Mouse (Mus musculus) embryonic facial prominence, embryonic 11.5 days (tissue): Measurements from ENCODE around the gene Sgce. TPM values are rescaled to one million over a fixed set of nuclear protein-coding genes. Genes with fewer than 3 reads are reported as not detected.
A peak's percentile ranks its signal among the peaks of the same experiment; 100 is the strongest.

ENCODE experiments used
- ATAC-seq: fragments of 200-750 bp; cut with Nextera tagmentation; replicated peaks from 2 replicates; pipeline ENCODE4 v1.8.0; 2017; ENCODE audit warnings: low read depth; ENCODE audit not compliant: insufficient number of reproducible peaks, low FRiP score, low TSS enrichment
- DNase-seq: peaks from one replicate; pipeline ENCODE4 v3.0.0-alpha.2; 2015; ENCODE audit warnings: low spot score
- H3K27ac ChIP-seq: fragments of 300-500 bp; sonication (generic); replicated peaks from 2 replicates; pipeline ENCODE4 v1.5.1; 2014; ENCODE audit warnings: mild to moderate bottlenecking, low read depth, low read length, control low read depth
- H3K27me3 ChIP-seq: fragments of 300-500 bp; sonication (generic); 2 replicates; pipeline ENCODE4 v1.6.1; 2014; ENCODE audit warnings: mild to moderate bottlenecking, low read length, moderate library complexity, mixed read lengths; ENCODE audit not compliant: control insufficient read depth, insufficient read depth
- H3K36me3 ChIP-seq: fragments of 300-500 bp; sonication (generic); replicated peaks from 2 replicates; pipeline ENCODE4 v1.6.1; 2014; ENCODE audit warnings: low read depth, mild to moderate bottlenecking, low read length, moderate library complexity, mixed read lengths; ENCODE audit not compliant: control insufficient read depth, insufficient read depth
- H3K4me1 ChIP-seq: fragments of 300-500 bp; sonication (generic); 2 replicates; pipeline ENCODE4 v1.6.1; 2014; ENCODE audit warnings: low read length, mixed read lengths; ENCODE audit not compliant: control insufficient read depth, insufficient read depth
- H3K4me2 ChIP-seq: fragments of 300-500 bp; sonication (generic); 2 replicates; pipeline ENCODE4 v1.6.1; 2014; ENCODE audit warnings: low read depth, mild to moderate bottlenecking, control low read depth, low read length, moderate library complexity
- H3K4me3 ChIP-seq: fragments of 300-500 bp; sonication (generic); 2 replicates; pipeline ENCODE4 v1.5.1; 2014; ENCODE audit warnings: low read depth, low read length, control low read depth
- H3K9ac ChIP-seq: fragments of 300-500 bp; sonication (generic); replicated peaks from 2 replicates; pipeline ENCODE4 v1.6.1; 2014; ENCODE audit warnings: mild to moderate bottlenecking, control low read depth, low read length
- H3K9me3 ChIP-seq: fragments of 300-500 bp; sonication (generic); replicated peaks from 2 replicates; pipeline ENCODE4 v1.6.1; 2016; ENCODE audit warnings: mild to moderate bottlenecking, low read length, inconsistent platforms, mixed read lengths; ENCODE audit not compliant: control insufficient read depth
- WGBS: fragments of 180-500 bp; shearing (Covaris S2); extraction: QIAGEN DNeasy Blood & Tissue Kit; methylation state at CpG from one replicate; pipeline ENCODE4 v1.1.7; 2014; 5-methylcytosine and 5-hydroxymethylcytosine counted together
- polyA plus RNA-seq: library from polyadenylated mRNA; unstranded; fragments of >200 nt; fragmentation: Nextera tagmentation; extraction: Ambion mirVana; gene quantifications from 2 replicates; pipeline ENCODE4 v1.2.1, GENCODE M21; 2014

Gene Sgce
- polyA plus RNA-seq, 1 experiment from 2014 or later, result 51.1 TPM

- no peak overlapping the region for H3K27ac ChIP-seq
- no peaks in the 10 kb centered on the region for H3K27me3 ChIP-seq
- peak; percentile 12 for DNase-seq
- H3K4me1 ChIP-seq, result no peaks in the 10 kb centered on the region
- H3K36me3 ChIP-seq, result no peaks in the 10 kb centered on the region
- H3K4me3 ChIP-seq, result no peak overlapping the region
- no peak overlapping the region for H3K9ac ChIP-seq
- WGBS, result 80% methylated on average over 4 of the region's 4 CpGs
- no peak overlapping the region for H3K4me2 ChIP-seq
- ATAC-seq, result no peak; the same call in 1 of the 2 replicates
- H3K9me3 ChIP-seq, result no peaks in the 10 kb centered on the region
Observed at GRCm38 (mm10) chr6:4633189-4633588, 113.8 kb downstream of the Sgce start.

DNA sequence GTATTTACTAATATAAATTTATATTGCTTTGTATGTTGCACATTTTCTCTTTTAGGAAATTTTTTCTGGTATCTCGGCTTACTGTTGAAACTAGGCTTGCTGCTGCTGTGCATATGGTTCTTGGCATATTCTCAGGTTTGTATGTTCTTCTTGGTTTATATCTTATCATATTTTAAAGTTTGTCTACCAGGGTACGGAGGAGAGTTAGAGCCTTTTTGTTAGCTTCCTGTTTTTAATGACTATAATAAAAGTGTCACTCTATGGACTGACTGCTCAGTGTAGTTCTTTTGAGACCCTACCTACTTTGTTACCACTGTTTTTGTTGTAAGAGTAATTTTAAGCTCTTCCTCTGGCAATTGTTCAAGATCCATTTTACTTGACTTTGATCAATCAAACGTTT lies 115.5 kb downstream of the Sgce start:
- Histone ChIP-seq H3K9me3 (no peaks in the 10 kb centered on the region), H3K4me2 (no peak overlapping the region), H3K4me3 (no peak overlapping the region), H3K27ac (no peak overlapping the region), H3K27me3 (no peaks in the 10 kb centered on the region), H3K9ac (no peak overlapping the region), H3K4me1 (no peaks in the 10 kb centered on the region), H3K36me3 (no peaks in the 10 kb centered on the region)
- ATAC-seq, result no peak
- DNase-seq, result no peak
- 74% methylated on average over 3 of the region's 3 CpGs for WGBS

Other genes with a start within 250 kb of the Sgce start
- gene Col1a2, start 242.4 kb downstream of the Sgce start, polyA plus RNA-seq, result 225 and 245 TPM in 2 replicates
- gene Casd1, start 146.4 kb downstream of the Sgce start, polyA plus RNA-seq, result 57.7 and 61.6 TPM in 2 replicates
- 25.2 and 25.3 TPM in 2 replicates for gene Peg10, start 99 bp upstream of the Sgce start, polyA plus RNA-seq
- gene Ppp1r9a, start 155.7 kb upstream of the Sgce start, polyA plus RNA-seq, result 14.4 and 15.8 TPM in 2 replicates